Mouse (Mus musculus): Measurements from ENCODE around the gene Gga3.
"Not testable (repeated sequence)": the region's sequence is repeated elsewhere in the genome, so short reads cannot be mapped to it uniquely, and the experiment has no call there.

The Gga3 gene

DNA sequence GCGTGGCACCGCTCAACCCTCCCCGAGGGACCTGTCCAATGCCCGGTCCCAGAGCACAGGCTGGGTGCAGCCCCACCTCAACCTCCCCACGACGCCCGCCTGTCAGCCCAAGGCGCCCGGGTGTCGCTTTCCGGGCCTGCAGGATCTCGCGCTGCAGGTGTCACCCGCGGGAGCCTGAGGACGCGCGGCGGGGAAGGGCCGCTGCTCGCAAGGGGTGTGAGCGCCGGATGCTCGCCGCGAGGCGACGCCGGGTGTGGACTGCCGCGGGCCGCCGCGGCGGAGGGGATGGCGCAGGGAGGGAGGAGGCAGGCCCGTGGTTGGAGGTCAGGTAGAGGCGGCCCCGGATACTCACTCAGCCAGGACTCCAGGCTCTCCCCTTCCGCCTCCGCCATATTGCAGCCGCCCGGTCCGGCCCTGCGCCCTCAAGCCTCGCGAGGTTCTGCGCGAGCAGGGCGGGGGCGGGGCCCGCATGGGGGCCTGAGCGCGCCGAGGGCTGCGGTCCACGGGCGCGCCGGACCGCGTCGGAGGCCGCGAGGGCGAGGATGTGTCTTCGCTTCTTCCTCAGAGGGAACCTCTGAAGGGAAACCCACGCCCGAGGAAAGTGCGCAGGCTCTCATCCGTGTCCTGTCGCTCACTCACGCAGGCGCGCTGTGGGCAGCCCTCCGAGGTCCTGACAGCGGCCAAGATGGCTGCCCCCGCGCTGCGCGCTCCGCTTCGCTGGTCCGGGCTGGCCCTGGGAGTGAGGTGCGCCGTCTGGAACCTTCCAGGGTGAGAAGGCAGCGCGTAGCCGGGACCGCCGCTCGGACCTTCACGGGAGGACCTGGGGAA lies at the start of gene Gga3, which contains the start of gene Mrps7:
Gene Gga3 (minus strand): TSS at position 576 of the 828 bp plus-strand sequence.
Gene Mrps7 (plus strand): TSS at position 450 of the 828 bp plus-strand sequence.
- DNase-seq: peak; percentile 94

DNA sequence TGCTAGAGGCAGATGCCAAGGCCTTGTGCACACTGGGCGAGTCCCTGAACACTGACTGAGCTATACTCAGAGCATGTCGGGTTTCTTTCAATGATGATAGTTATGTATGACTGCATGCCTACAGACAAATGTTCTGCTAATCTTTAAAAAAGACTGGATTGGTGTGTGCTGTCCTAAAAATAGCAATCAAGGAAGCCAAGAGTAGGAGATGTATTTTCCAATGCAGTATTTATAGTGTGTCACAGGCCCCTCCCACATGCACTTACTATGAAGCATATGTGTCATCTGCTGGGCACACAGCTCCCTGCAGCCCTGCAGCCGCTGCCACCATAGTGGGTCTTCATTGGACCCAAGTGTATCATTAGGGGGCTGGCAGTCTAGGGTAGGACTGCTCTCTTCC lies 49.3 kb upstream of the Gga3 start:
- DNase-seq: no peak

DNA sequence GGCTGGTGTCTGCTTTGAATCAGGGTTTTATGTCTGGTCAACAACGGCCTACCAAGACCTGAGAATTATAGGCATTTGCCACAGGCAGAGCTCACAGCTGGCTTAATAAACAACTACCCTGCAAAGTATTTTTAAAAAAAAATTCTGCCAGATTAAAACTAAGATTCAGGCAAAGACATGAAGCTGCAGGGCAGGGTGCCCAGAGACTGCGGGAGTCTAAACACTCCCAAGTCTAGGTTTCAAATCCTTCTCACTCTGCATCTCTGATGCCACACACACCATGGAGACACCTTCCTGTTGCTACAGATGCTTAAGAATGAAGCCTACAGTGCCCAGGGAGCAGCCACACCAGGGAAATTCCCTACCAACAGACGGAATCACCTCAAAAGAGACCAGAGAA lies 47.8 kb upstream of the Gga3 start:
- no peak for DNase-seq

DNA sequence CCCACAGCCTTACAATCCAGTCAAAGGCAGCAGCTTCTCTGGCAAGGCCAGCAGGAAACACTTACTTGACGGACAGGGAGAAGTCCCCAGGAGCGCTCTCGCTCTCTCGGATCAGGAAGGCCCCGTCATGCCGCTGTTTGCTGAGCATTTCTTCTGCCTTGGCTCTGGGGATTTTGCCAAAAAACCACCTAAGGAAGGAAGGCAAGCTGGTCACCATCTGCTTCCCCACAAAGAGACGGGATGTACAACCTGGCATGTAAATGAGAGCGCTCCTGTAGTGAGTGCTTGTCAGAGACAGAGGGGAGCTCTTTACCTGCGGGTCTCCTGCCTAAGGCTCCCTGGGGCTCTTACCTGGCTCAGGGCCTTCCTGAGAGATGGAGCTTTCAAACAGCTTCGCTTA lies 45.9 kb upstream of the Gga3 start:
- DNase-seq: no peak

DNA sequence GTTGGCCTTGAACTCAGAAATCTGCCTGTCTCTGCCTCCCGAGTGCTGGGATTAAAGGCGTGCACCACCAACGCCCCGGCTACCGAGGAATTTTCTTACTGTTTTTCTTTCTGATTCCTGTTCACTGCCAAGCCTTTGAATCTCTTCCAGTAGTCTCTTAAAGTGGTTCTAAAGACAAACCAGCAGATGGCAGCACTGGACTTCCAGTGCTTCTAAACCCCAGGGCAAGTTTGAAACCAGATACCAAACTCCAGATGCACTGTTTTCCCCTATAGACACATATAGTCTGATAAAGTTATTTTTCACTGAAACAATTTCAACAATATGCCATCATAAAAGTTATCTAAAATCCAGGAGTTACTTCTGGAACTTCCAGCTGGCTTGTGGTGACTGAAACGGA lies 43.6 kb upstream of the Gga3 start:
- peak; percentile 72 for DNase-seq

DNA sequence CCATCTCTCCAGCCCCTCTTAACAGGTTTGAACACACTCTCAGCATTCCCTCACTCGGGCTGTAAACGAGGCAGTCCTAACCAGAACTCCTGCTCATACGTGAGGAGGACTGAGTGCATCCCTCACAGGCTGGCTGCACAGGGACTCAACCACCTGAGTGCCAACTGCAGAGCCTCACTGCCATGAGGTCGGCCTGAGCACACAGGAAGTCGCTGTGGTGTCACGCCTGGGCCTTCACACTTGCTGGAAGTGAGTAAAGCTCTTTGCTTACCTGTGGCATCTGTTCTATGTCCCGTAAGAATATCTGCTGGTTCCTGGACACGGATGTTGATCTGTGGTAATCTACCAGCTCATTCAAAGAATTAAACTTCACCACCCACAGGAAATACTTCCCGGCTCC lies 42.6 kb upstream of the Gga3 start:
- peak; percentile 44 for DNase-seq

DNA sequence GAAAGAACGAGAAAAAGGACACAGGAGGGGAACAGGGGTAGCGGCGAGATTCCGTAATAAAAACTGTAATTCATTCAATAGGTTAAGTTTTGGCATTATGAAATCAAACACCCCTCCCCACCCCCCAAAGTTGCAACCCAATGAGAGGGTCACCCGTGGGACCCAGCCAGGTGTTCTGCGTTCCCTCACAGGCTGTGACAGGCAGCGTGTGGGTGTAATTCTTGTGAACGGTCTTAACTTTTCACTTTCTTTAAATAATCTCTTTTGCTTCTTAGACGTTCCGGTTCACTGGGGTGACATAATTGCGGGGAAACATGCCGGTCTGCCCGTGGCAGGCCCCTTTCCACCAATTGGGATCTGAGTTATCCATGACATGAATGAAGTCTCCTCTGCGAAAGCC lies 41.6 kb upstream of the Gga3 start:
- not testable (repeated sequence) for DNase-seq

DNA sequence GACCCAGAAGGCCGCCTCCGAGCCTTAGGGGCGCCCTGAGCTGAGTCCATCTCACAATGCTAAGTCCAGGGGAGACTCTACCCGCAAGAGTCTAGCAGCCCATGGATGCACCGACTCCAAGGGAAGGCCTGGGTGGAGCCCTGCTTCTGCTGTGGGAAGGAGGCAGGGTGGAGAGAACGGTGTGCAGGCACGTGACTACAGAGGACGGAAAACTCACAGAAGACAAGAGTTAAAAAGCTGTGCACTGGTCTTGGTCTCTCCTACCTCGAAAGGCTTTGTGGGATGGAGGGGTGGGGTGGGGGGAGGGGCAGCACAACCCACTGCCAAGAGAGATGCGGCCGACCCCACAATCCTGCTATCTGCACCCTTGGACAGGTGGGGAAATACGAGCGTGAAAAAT lies 40.5 kb upstream of the Gga3 start:
- DNase-seq: no peak

DNA sequence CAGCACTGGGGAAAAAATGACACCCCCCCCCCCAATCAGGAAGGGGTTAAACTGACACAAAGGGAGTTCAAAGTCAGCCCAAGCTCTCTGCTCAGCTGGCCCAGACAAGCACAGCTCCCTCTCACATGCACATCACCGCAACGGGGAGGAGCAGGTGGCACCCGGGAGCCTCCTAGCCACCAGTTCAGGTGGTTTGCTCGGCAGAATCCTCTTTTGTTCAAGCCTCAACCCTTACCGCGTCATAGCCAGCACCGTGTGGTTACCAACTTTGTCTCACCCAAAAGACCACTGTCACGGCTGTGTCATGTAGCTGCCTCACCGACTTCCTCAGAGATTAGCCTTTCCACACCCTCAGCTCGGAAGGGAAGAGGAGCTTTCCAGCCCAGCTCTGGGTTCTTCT lies 39.4 kb upstream of the Gga3 start:
- DNase-seq: peak; percentile 86

DNA sequence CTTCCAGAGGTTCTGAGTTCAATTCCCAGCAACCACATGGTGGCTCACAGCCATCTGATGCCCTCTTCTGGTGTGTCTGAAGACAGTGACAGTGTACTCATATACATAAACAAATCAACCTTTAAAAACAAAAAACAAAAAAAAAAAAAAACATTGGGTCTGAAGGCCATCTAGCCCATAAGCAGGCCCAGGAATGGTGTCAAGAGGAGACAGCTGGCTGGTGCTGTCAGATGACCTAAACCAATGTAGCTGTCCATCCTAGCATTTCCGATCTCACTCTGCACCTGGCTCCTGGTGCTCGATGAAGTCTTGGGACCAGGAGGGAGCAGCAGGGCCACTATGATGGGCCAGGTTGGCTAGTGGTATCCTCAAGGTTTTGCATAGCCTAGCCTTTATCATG lies 38.9 kb upstream of the Gga3 start:
- DNase-seq: no peak

DNA sequence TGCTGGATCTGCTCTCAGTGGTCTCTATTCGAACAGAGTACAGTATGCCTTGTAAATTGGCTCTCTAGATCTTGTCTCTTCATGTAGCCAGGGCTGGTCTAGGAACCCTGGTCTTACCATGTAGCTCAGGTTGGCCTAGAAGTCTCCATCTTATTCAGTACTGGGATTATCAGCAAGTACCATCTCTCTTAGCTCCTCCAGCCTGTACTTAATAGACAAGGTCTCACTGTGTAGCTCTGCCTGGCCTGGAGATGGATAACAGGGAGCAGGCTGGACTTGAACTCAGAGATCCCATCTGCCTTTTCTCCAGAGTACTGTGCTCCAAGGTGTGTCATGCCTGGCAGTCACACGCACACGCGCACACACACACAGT lies 37.8 kb upstream of the Gga3 start:
- DNase-seq: no peak

DNA sequence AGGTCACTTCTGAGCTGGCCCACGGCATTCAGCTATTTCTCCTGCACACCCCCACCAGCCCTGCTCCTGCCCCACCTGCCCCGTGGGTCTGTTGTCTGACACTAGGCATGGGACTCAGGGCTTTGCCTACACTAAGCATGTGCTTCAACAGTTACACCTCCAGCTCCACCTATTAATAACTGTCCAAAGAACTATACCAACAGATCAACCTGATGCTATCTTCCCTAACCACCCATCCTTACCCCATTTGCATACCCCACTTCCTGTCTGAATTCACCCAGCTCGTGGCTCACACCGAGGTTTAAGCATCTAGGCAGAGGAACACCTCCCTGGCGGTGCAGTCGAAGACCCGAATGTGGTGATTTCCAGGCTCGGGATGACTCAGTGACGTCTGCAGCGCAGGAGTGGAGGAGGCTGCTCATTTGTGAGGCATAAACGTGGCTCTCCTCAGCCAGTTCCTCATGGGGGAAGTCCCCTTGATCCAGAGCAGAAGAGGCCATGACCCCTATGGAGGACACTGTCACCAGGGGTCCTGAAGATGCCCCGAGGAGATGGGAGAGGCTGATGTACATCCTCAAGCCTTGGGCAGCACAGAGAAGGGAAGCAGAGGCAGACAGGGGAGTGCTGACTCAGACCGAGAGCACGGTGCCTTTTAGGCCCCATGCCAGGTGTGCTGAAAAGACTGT lies 37.3 kb upstream of the Gga3 start:
- DNase-seq: peak; percentile 76

DNA sequence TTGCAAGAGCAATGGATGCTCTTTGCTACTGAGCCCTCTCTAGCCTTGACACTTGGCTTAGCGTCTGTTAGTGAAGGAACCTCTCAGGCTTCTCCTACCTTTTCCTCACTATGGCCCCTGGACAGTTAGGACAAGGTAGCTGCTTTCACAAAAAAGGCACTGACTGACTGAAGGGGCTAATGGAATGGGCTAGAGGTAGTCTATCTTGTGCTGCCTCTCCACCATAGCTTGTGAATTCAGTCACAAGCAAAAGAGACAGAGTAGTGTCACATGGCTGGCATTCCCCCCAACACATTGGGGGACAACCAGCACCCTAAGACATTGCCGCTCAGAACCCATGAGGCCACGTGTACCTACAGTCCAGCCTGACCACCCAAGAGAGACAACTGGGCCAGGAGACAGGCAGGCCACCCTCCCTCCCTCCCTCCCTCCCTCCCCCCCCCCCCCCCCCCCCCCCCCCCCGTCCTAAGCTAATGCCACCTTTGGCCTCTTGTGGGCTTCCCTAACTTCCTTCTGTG lies 36.5 kb upstream of the Gga3 start:
- DNase-seq: no peak

DNA sequence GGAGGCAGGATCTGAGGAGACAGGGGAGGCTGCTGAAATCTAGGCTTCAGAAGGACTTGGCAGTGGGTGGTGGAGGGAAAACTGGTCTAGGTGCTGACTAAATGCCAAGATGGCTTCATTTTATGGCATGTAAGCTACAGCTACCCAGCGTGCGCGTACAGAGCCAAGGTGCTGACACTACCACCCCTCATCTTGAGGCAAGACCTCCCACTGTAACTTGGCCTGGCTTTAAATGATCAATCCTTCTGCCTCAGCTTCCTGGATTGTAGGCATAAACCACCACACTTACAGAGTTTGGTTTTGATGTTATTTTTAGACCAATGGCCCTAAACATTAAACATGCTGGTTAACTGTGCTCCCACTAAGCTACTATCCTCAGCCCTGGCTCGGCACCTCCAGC lies 35.7 kb upstream of the Gga3 start:
- no peak for DNase-seq

DNA sequence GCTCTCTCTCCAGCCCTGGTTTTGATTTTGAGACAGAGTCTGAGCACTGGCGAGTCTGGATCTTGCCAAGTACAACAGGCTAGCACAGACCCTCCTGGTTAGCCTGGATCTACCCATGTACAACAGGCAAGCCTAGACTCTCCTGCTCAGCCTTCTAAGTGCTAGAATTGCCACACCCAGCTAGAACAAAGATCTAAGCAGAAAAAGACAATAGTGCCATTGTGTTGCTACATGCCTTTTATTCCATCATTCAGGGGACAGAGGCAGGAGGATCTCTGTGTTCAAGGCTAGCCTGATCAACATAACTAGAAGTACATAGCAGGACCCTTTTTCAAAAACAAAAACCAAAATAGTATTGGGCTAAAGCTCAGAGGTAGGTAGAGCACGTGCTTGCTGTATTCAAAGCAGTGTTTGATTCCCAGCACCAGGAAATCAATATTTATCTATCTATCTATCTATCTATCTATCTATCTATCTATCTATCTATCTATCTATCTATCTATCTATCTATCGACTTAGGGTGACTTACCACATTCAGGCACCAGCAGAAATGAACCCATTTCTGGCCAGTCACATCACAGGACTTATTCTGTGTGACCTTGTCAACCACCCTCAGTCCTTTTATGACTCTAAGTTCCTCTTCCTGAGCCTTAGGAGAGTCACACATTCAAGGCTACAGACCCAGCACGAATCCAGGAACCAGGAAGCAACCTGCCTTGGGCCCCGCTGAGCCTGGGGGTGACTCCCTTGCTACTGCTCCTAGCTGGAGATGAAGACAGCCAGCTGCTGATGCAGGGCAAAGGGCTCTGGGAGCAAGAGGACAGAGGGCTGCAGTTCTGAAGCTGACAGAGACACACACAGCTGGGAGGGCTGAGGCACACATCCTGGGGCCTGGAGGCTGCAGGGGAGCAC lies 34.9 kb upstream of the Gga3 start:
- DNase-seq: no peak

DNA sequence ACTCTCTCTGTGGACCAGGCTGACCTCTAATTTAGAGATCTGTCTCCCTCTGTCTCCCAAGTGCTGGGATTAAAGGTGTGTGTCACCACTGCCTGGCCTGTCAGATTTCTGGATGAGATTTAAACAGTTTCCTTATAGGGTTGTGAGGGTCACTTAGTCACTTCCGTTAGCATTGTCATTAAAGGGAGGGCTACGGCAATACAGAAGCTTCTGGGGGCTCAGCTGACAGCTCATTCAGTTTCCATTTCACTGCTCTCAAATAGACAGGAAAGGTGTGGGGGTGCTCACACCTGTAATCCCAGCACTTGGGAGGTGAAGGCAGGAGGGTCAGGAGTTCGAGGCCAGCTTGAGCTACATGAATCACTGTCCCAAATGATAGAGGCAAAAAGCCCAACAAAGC lies 33.1 kb upstream of the Gga3 start:
- no peak for DNase-seq

DNA sequence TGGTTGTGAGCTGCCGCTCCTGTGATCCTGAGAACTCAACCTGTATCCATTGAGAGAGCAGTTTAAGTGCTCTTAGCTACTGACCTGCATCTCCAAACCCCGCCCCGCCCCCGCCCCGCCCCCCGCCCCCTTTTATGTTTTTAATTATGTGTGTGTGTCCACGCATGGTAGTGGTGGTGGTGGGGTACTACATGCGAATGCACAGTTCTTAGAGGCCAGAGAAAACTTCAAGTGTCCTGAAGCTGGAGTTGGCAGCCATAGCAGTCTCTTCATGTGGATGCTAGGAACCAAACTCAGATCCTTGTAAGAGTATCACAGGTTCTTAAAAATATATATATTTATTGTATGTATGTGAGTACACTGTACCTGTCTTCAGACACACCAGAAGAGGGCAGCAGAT lies 31.6 kb upstream of the Gga3 start:
- DNase-seq: no peak

DNA sequence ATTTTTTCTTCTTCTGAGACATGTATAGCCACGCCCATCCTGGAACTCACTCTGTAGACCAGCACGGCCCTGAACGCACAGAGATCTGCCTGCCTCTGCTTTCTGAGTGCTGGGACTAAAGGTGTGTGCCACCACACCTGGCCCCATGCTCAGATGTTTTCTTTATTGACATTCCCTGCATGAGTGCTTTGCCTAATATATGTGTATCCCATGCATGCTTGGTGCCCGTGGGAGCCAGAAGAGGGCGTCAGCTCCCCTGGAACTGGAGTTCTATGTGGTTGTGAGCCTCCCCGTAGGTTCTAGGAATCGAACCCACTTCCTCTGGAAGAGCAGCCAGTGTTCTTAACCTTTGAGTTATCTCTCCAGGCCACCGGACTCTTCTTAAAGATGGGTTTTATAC lies 31.2 kb upstream of the Gga3 start:
- no peak for DNase-seq

DNA sequence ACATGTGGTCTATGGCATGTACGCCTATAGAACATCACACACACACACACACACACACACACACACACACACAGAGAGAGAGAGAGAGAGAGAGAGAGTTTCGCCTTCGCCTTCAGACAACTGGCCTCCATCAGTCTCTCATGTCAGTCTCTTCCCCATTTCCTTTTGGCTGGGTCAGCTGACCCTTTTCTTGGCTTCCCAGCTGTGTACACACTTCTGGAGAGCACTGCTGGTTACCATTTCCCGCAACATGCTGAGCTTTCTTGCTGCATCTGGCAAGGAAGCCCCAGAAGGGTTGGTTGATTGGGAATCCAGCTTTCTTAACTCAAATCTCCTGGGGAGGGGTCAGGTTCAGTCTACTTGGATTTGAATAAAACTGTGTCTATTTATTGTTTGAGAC lies 30.3 kb upstream of the Gga3 start:
- DNase-seq: no peak

DNA sequence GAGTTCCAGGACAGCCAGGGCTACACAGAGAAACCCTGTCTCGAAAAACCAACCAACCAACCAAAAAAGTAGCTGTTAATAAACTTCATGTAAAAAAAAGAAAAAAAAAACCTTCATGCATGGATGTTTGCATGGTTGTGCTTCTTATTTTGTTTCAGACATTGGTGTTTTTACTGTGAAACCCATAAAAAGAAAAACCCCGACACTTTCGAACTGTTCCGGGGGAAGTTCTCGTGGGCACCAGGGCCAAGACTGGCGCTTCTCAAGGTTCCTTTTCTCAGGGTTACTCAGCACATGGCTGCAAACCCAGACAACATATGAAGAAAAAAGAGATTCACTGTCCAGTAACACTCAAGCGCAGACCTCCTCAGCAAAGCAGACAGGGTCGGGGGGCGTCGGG lies 29.0 kb upstream of the Gga3 start:
- DNase-seq: no peak

DNA sequence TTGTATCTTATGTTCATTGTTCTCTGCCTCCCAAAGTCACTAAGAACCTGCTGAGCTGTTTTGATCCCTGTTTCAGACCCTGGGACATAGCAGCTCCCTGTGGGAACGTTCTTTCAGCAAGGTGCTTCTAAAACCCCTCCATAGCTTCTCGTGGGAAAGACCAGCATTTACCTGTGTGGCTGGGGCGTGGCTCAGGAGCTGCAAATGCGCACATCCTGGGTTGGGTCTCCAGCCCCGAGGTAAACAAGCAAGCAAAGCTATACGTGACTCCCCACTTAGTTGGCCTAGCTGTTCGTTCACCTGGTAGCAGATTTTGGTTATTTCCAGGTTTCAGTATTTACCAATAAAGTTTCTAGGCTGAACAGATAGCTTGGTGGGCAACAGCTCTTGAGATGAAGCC lies 28.4 kb upstream of the Gga3 start:
- DNase-seq: no peak

DNA sequence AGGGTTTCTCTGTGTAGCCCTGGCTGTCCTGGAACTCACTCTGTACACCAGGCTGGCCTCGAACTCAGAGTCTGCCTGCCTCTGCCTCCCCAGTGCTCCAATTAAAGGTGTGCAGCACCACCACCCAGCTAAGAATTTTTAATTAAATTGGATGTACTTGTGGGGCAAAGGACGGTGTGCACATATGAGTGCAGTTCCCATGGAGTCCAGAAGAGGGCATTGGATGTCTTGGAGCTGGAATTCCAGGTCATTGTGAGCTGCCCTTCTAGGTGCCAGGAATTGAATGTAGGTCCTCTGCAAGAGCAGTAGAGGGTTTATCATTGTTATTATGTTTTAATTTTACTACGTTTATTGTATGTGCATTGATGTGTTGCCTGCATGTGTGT lies 27.6 kb upstream of the Gga3 start:
- peak; percentile 47 for DNase-seq
